Mouse (Mus musculus) gastrocnemius, postnatal 4 days (tissue): ENCODE results near the gene Adamts4. TPM values are rescaled to one million over a fixed set of nuclear protein-coding genes. Genes with fewer than 3 reads are reported as not detected.
A peak's percentile ranks its signal among the peaks of the same experiment; 100 is the strongest.
"Not testable (repeated sequence)": the region's sequence is repeated elsewhere in the genome, so short reads cannot be mapped to it uniquely, and the experiment has no call there.

ENCODE experiments used
- DNase-seq, 2 experiments: peaks; one replicate each; pipeline ENCODE4 v3.0.0; 2021 to 2022; ENCODE audit warnings: low spot score in 2 of 2, mixed read lengths in 2 of 2
- total RNA-seq, 2 experiments: library from RNA; stranded (reverse); gene quantifications; 2 replicates each; pipeline ENCODE4 v1.2.3; 2021

Gene Adamts4
- total RNA-seq, 2 experiments from 2014 or later = 12.1 to 12.5 TPM

DNA sequence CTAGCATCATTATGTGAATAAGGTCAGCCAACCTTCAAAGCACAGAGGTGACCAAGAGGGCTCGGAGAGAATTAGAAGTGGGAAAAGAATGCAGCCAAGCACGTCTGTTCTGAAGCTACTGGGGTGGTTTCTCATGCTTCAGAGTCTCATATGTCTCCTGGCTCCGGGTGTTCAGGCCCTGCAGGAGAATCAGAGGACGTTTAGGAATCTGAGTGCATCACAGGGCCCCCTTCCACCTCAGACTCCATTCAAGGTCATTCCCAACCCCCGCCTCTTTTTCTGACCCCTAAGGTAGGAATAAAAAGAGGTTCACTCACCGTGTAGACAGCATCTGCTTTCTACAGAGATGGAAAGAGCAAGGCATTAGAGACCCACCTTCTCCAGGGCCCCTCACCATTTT is 20.5 kb upstream of the Adamts4 start:
- no peak for DNase-seq

DNA sequence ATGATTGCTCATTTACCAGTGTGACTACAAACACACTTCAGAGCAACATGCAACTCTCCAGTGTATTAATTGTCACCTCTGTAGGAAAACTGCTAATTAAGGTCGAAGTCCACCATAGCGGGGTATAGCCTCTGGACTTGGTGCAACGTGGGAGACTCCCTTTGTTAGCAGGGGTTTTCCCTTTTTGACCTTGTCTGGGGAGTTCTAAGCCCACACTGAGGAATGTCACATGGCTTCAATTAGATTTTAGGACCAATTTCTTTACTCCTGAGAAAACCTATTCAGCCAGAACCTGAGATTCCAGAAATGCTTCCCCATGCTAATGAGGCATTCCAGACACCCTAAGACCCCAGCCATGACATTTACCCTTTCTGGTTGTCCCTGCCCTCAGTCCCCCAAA is 20.0 kb upstream of the Adamts4 start:
- no peak for DNase-seq

DNA sequence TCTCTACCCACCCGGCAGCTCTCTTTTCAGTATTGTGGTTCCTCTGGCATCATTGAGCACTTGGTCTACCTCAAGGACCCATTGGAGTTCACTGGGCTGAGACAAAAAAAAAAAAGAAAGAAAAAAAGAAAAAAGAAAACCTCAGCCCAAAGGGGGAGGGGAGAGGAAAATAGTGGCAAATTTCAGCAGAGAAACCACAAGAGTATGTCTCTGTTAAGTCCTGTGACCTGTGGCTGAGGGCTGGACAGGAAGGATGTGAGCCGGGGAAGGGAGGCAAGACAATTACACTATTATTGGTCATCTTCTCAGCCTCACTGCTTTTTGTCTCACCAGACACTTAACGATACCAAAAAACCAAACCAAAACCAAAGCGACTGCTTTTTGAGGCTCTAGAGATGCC is 18.4 kb upstream of the Adamts4 start:
- no peak for DNase-seq

DNA sequence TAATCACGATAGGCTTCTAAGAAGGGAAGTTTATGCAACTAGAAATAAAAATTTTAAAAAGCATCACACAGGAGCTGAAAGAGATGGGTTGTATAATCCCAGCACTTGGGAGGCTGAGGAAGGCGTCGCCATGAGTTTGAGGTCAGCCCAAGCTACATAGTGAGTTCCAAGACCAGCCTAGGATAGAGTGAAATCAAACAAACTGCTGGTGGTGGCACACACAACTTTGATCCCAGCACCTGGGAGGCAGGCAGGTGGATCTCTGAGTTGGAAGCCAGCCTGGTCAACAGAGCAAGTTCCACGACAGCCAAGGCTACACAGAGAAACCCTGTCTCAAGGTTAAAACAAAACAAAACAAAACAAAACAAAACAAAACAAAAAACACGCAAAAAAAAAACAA is 17.9 kb upstream of the Adamts4 start:
- no peak for DNase-seq

DNA sequence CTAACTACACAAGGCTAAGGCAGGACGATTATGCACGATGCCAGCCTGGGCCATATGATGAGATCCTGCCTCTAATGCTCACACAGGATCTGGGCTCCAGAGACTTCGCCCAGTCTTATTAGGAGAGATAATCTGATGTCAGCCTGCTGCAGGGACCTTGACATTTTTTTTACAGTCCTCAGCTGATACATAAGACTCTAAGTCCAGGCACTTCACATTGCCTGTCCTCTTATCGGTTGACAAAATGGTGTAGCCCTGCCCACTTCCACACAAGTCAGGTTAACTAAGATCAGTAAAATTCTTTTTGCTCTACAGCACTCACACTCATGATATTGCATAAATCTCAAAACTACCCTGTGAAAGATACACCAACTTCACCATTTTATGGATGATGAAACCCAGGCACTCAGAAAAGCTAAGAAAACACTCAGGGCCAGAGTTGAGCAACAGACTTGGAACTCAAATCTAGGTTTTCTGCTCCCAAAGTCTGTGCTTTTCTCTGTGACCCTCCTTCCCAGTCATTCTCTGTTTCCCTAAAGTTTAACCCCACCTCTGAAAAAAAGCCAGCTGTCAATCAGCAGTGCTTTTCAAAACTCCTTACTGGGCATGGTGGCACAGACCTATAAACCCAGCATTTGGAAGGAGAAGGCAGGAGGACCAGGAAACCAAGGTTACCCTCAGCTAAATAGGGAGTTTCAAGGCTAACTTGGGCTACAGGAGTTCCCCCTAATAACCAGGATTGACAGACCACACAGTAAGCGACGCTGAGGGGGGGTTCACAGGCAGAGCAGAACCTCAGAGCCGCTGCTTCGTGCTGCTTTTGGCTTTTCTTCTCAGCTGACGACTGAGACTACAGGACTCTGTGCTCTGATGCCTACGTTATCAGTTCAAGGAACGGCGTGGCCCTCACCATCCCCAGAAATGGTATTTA is 17.2 kb upstream of the Adamts4 start:
- DNase-seq = no peak

DNA sequence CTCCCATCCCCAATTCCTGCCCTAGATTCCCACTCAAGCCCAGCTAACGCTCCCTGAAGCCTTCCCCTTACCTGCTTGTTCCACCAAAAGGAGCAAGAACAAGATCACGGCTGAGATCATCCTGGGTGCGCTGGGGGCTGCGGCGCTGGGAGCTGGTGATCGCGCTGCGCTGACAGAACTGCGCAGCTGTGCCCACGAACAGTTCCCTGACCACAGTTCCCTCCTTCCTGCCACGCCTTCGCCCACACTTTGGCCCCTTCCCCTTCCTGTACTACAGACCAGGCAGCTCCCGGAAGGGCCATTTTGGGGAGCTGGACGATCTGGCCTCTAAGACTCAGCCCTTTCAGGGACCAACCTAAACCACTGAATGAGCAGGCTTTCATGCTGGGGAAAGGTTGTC is 16.1 kb upstream of the Adamts4 start, which contains the start of gene Fcer1g:
Gene Fcer1g (minus strand): TSS at position 240 of the 400 bp plus-strand sequence.
- no peak for DNase-seq

DNA sequence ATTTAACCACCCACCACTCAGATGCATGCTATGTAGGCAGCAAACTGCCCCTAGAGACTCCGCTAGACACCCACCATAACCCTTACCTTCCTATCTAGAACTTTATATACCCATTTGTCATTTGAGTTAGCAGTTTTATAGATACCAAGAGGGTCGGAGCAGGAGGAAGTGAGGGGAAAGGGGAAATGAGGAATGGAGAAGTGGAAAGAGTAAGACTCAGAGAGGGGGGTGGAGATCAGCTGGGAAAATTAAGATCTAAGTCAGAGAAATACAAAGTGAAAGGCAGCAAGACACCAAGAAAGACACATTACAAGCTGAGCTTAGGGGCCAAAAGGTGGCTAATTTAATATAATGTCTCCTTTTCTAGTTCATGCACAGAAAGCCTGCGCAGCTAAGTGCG is 15.7 kb upstream of the Adamts4 start:
- no peak for DNase-seq

DNA sequence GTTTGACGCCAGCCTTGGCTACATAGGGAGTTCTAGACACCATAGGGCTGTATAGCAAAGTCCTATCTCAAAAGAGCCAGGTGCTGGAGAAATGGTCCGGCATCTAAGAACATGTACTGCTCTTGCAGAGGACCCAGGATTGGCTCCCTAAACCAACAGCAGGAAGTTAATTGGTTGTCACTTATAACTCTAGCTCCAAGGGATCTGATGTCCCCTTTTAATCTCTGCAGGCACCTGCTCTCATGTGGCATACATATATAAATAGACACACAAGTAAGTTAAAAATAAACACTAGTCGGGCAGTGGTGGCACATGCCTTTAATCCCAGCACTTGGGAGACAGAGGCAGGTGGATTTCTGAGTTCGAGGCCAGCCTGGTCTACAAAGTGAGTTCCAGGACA is 14.4 kb upstream of the Adamts4 start:
- DNase-seq = no peak

DNA sequence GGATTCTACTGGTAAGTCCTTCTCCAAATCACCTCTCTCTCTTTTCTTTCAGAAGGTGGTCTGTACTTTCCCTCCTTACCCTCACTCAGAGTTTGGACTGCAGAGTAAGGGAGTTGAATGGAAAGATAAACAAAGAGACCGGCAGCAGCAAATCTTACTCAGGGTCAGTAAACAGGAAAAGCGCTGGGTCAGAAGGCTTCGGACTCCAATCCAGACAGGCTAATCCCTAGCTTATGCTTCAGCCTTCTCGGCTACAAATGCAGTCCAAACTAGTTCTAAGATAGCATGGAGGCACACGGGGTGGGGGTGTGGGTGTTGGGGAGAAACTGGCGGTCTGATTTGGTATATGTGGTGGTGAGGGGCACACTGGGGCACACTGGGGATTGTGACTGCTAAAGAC is 12.8 kb upstream of the Adamts4 start:
- DNase-seq = no peak

DNA sequence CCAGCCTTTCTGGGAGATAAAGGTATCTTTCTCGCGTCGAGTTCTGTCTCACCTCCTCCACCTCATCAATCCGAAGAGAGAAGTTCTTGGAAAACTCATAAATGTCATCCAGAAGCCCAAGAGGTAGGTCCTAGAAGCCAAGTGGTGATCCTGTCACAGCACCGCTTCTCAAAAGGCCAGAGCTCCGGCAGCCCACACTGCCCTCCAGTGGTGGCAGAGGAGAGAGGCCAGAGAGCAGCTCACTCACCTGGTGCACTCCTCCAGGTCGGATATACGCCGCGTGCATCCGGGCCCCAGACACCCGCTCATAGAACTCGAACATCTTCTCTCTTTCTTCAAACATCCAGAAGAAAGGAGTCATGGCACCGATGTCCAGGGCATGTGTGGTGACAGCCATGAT is 11.8 kb upstream of the Adamts4 start:
- peak in 1 of 2 experiments; percentile 36 for DNase-seq

DNA sequence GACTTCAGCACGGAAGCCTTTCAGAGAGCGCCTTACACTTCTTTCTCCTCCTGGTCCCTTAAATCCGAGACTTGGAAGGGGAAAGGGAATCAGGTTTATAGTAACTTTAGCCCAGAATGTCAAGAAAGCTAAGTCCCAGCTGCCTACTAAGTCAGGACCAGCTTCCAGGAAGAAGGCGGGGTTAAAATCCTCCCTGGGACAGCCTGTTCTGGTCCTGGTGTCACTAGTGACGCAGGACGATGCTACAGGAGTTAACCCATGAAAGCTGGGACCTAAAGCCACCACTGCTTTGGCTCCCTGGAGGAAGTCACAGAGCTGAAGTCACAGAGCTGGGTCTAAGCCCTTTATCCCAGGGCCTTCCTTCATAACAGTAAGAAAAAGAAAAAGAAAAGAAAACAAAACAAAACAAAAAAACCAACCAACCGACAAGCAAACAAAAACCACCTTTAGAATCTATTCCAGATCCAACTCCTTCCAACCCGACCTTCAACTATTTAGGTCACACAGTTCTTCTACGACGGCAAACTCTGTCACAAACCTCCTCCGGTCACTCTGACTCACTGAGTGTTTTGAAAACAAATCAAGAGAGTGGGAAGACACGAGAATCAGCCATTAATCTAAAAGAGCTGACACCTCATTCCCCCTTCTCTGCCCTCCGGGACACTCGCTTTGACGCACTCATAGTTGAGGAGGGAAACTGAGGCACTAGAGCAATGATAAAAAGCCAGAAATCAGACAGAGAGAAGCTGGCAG is 10.1 kb upstream of the Adamts4 start:
- DNase-seq = no peak

DNA sequence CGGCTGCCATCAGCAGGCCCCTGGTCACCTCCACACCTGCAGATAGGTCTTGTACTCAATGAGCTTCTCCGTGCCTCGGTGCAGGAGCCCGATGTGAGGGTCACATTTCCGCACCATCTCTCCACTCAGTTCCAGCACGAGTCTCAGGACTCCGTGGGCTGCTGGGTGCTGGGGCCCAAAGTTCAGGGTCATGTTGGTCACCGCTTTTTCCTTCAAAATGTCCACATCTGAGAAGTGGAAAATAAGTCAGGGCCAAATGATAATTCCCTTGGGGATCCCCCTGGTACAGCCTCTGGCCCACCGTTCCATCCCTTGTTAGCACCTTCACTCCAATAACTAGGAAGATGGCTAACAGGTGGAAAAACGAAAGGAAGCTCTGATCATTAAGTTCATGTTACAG is 9.3 kb upstream of the Adamts4 start:
- no peak for DNase-seq

DNA sequence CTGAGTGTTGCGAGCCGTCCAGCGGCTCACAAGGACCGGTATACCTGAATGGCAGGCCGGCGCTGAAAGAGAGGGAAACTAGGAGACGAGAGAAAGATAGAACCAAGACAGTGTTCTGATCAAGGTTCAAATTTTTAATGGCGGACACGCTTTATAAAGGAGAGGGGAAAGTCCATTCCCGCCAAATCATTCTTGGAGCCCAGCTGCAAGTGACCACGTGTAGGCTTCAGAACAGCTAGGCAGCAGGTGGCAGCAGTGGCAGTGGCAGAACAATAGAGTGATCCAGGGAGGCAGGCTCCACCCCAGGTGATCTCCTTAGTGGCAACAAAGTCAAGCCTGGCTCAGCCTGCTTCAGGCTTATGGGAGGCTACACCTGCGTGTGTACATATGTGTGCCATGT is 8.3 kb upstream of the Adamts4 start:
- DNase-seq = not testable (repeated sequence)

DNA sequence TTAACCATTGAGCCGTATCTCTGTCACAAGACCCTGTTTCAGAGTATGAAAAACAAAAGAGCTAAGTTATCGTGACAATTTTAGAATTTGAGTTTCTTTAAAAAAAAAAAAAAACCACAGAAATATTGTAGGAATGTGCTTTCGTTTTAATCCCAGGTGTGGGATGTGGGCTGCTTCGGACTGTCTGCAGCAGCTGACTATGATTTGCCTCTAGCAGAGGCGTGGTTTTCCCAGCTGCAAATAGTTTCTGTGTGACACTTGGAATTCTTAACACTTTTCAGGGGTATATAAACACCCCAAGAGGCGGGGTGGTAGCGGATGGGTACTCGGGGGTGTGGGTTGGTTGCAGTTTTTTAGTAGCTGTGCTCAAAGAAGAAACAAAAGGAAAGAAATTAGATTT is 4.9 kb upstream of the Adamts4 start:
- DNase-seq = no peak

DNA sequence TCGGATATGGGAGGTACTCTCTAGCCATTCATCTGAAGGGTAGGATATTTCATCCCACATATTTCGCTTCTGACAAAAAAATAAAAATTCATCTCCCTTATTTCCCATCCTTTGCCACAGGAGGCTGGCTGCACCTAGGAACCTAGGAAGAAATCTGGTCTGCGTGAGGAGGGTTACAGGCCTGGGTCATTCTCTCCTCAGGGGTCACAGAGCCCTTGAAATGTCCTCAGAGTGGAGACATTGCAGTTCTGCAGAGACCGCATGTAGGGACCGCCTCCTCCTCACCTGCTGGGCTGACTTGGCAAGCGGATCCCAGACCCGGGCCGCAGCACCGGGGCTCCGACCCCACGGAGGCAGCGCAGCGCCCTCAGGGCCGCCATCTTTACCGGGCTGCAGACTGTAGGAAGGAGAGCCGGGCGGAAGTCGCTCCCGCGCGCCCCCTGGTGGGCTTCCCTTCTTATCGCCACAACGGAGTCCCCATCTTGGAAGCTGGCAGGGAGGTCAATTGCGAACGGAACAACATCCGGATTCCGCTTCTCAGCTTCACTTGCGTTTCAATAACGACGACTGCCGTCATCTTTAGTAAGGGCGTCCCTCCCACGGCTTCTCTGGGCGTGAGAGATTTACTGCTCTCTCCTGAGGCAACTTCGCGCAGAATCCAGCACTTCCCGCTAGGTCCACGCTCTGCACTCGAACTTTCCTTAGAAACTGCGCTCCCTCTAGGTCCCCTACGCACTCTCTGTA is 3.3 kb upstream of the Adamts4 start:
- peak; percentile 97 to 98 for DNase-seq

DNA sequence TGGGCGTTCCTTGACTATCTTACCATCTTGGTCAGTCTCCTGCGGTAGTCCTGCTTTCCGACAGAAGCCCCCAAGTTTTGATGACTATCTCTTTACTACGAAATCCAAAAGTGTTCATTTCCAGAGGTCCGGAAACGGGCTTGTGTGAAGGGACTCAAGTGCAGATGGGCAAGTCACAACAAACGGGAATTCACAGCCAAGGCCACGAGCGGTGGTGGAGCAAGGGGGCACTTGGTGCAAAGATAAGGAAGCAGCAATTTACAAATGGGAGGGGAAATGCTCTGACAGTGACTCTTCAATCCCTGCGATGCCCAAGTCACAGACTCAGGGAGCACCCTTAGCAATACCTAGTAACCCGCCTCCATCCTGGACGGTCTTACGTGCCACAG is 2.8 kb upstream of the Adamts4 start:
- no peak for DNase-seq

DNA sequence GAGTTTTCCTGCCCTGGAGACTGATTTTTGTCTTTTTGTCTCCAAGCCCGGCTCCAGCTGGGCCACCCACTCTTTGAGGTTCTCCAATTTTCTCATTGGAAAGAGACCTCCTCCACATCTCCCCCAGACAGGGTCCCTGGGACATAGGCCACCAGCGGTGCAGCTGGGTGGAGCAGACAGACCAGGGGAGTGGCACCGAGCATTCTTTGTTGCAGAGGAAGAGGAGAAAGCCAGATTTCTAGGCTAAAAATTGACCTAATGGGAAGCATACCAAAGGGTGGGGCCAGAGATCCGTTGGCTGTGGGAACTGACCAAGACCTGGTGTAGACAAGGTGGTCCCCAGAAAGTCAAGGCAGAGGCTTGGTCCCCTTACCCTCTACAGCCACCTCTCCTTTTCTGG is 2.3 kb upstream of the Adamts4 start:
- DNase-seq = no peak

DNA sequence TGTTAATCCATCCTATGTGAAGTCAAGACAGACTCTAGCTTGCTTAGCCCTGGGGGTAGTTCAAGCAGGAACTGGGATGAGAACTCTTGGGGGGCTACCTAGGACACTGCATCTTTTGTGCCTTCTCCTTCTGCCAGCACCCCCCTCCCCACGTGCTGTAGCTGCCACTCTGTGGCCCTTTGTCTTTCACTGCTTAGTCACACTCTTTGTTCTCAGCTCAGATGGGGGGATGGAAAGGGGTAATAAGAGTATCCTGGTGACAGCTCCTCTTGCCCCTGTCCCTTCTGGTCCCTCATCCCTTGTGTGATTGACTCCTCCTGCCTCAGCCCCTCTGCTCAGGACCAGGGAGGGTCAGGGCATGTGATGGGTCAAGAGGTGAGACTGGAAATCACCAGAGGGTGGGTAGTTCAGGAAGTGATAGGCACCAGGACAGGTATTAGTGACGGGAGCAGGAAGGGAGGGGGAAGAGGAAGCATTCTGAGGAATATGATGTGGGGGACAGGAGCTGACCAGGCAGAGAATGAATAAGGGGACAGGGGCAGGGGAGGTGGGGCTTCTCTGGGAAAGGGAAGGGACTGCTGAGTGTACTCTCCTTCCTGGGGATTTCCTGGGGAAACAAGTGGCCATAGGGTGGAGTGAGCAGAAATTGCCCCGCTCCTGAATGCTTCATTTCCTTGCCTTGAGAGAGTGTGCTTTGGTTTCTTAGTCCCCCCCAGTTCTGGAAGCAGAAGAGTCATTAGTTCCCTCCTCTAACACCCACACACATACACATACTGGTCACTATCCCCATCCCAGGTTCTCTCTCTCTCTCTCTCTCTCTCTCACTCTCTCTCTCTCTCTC is 1.6 kb upstream of the Adamts4 start:
- DNase-seq = no peak

DNA sequence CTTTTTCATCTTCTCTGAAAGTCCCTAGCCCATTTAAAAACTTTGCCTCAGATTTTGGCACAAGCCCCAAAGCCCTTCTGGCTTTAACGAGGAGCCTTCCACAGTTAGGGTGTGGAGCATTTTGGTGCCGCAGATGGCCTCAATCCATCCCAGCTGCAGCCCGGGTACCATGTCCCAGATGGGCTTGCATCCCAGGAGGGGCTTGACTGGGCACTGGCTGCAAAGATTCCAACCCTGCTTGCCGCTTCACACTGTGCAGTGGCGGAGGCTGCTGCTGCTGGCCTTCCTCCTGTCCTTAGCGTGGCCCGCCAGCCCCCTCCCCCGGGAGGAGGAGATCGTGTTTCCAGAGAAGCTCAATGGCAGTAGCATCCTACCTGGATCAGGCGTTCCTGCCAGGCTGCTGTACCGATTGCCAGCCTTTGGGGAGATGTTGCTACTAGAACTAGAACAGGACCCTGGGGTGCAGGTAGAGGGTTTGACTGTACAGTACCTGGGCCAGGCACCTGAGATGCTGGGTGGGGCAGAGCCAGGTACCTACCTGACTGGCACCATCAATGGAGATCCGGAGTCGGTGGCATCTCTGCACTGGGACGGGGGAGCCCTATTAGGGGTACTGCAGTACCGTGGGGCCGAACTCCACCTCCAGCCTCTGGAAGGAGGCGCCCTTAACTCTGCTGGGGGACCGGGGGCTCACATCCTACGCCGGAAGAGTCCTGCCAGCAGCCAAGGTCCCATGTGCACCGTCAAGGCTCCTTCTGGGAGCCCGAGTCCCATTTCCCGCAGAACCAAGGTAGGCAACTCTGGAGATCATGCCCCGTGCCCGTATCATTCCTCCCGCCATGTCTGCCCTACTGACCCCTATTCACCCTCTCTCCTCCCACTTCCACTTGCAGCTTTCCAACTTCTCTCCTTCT is 716 bp downstream of the Adamts4 start, which contains the start of gene Ndufs2:
Gene Ndufs2 (minus strand): TSS at position 709 of the 914 bp plus-strand sequence.
- peak in 1 of 2 experiments; percentile 64 for DNase-seq
